Mouse (Mus musculus): ENCODE results near the gene Camta1. TPM values are rescaled to one million over a fixed set of nuclear protein-coding genes. Genes with fewer than 3 reads are reported as not detected.

Camta1 gene
- polyA plus RNA-seq, 1 experiment: 26.3 TPM

GRCm38 (mm10) chr4:151316428-151316827, 545.2 kb downstream of the Camta1 start:
- Histone ChIP-seq H3K27ac (ENCODE audit: insufficient read depth, low read depth, low read length) (no peak overlapping the region), H3K4me3 (ENCODE audit: insufficient read depth, low read length) (no peak overlapping the region), H3K4me1 (ENCODE audit: control insufficient read depth, insufficient read depth, low read length) (no peaks in the 10 kb centered on the region)
- TF ChIP-seq POLR2A (IDR thresholded peaks at IDR 0.05; ENCODE audit: borderline replicate concordance, low read depth, low read length) (no peak), CTCF (IDR thresholded peaks at IDR 0.05; ENCODE audit: low read depth, low read length) (no peak)

DNA sequence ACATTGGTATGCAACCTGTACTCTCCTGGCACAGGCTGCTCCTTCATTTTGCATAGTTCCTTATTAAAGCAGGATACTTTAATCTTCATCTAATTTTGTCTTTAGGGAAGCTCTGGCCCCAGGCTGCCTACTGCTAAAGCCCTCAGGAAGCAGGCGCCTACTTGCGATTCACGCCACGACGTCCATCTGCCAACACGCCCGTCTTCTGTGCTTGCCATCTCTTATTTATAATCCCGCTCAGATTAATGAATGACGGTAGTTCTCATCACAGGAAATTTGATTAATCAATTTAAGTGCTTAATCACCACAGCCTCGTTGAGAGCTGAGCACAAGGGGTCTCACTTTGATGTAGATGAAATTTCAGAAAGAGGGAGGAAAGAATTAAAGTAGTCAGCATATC, 546.0 kb downstream of the Camta1 start:
- TF ChIP-seq POLR2A (IDR thresholded peaks at IDR 0.05; ENCODE audit: borderline replicate concordance, low read depth, low read length) (no peak), CTCF (IDR thresholded peaks at IDR 0.05; ENCODE audit: low read depth, low read length) (no peak)
- no peak overlapping the region for H3K4me3 ChIP-seq (ENCODE audit: insufficient read depth, low read length)
- no peaks in the 10 kb centered on the region for H3K4me1 ChIP-seq (ENCODE audit: control insufficient read depth, insufficient read depth, low read length)
- H3K27ac ChIP-seq (ENCODE audit: insufficient read depth, low read depth, low read length): no peak overlapping the region

DNA sequence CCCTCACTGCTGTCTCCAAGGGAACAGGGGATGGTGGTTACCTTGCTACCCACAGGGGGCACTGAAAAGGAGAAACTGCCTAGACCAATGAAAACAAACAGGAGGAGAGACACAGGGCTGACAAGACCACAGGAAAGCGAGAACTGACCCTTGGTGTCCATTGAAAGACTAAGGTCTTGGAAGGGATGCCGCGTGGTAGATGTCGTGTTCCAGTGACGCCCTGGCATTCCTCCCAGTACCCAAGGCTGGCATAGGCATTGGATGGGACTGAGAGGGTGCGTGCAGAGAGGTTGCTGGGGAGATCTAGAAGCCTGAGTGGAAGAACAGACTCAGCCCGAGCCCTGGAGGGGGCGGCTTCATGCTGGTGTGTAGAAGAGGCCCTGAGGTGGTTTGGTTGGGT, 550.9 kb downstream of the Camta1 start:
- TF ChIP-seq CTCF (IDR thresholded peaks at IDR 0.05; ENCODE audit: low read depth, low read length) (no peak), POLR2A (IDR thresholded peaks at IDR 0.05; ENCODE audit: borderline replicate concordance, low read depth, low read length) (no peak)
- H3K27ac ChIP-seq (ENCODE audit: insufficient read depth, low read depth, low read length): no peak overlapping the region
- no peak overlapping the region for H3K4me3 ChIP-seq (ENCODE audit: insufficient read depth, low read length)
- no peaks in the 10 kb centered on the region for H3K4me1 ChIP-seq (ENCODE audit: control insufficient read depth, insufficient read depth, low read length)

- Histone ChIP-seq H3K4me1 (ENCODE audit: control insufficient read depth, insufficient read depth, low read length) (no peaks in the 10 kb centered on the region), H3K4me3 (ENCODE audit: insufficient read depth, low read length) (no peak overlapping the region), H3K27ac (ENCODE audit: insufficient read depth, low read depth, low read length) (no peak overlapping the region)
- no peak for TF ChIP-seq POLR2A (IDR thresholded peaks at IDR 0.05; ENCODE audit: borderline replicate concordance, low read depth, low read length)
- no peak for TF ChIP-seq CTCF (IDR thresholded peaks at IDR 0.05; ENCODE audit: low read depth, low read length)
Observed at GRCm38 (mm10) chr4:151310056-151310685, 551.5 kb downstream of the Camta1 start.

DNA sequence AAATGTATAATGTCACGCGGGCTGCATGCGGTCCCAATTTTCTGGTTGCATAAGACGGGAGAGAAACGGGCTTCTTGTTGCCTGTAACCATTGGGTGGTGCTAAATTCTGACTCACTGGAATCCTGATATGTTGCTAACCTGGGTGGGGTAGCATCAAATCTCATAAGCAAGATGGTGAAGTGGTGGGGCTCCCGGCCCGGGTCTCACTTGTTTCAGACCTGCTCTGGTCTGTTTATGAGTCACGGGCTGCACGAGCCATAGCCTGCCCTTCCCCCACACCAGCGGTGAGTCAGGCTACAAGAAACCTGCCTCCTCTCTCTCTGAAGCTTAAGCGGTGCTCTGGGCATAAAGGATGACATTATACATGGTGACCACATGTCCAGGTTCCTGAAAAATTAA, 554.8 kb downstream of the Camta1 start:
- Histone ChIP-seq H3K4me3 (ENCODE audit: insufficient read depth, low read length) (no peak overlapping the region), H3K4me1 (ENCODE audit: control insufficient read depth, insufficient read depth, low read length) (no peaks in the 10 kb centered on the region), H3K27ac (ENCODE audit: insufficient read depth, low read depth, low read length) (no peak overlapping the region)
- TF ChIP-seq POLR2A (IDR thresholded peaks at IDR 0.05; ENCODE audit: borderline replicate concordance, low read depth, low read length) (no peak), CTCF (IDR thresholded peaks at IDR 0.05; ENCODE audit: low read depth, low read length) (no peak)

DNA sequence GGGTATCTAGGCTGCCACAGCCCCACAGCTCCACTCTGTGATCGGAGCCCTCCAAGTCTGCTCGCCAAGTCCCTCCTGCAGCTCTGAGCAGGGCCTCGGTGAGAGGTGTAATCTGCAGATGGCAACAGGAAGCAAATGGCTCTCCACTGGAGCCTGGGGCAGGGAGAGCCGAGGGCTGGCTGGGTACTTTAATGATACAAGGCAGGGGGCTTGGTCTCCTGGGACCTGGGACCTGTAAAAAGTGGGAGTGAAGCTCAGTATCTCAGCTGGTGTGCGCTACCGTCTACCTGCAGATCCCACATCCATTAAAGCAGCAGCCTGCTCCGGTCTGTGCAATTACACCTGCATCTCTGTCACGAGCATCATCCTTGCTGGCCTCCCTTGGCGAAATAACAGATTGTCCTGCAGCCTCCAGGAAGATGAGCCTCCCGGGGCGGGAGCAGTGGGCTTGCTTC, 555.3 kb downstream of the Camta1 start:
- Histone ChIP-seq H3K27ac (ENCODE audit: insufficient read depth, low read depth, low read length) (no peak overlapping the region), H3K4me1 (ENCODE audit: control insufficient read depth, insufficient read depth, low read length) (no peaks in the 10 kb centered on the region), H3K4me3 (ENCODE audit: insufficient read depth, low read length) (no peak overlapping the region)
- no peak for TF ChIP-seq CTCF (IDR thresholded peaks at IDR 0.05; ENCODE audit: low read depth, low read length)
- no peak for TF ChIP-seq POLR2A (IDR thresholded peaks at IDR 0.05; ENCODE audit: borderline replicate concordance, low read depth, low read length)

- no peak for TF ChIP-seq CTCF (IDR thresholded peaks at IDR 0.05; ENCODE audit: low read depth, low read length)
- no peak for TF ChIP-seq POLR2A (IDR thresholded peaks at IDR 0.05; ENCODE audit: borderline replicate concordance, low read depth, low read length)
- Histone ChIP-seq H3K4me1 (ENCODE audit: control insufficient read depth, insufficient read depth, low read length) (no peaks in the 10 kb centered on the region), H3K4me3 (ENCODE audit: insufficient read depth, low read length) (no peak overlapping the region), H3K27ac (ENCODE audit: insufficient read depth, low read depth, low read length) (no peak overlapping the region)
Observed at GRCm38 (mm10) chr4:151305761-151306160, 555.9 kb downstream of the Camta1 start.

DNA sequence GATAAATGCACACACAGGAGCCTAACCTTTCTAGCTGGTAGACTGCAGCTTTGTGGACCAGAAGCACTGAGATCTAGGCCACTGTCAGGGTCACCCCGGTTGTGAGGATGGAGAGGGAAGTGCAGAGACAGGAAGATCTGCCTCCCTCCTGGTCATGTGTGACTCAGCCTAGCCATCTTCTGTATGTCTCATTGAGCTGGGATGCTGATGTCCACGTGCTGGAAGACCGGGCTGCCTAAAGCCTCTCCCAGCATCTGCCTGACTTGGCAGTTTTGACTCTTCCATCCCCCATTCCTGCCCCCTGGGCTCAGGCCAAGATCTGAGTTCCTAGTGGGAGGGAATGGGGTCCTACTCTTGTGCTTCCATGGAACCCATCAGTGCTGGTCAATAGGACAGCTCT, 557.7 kb downstream of the Camta1 start:
- no peaks in the 10 kb centered on the region for H3K4me1 ChIP-seq (ENCODE audit: control insufficient read depth, insufficient read depth, low read length)
- no peak overlapping the region for H3K4me3 ChIP-seq (ENCODE audit: insufficient read depth, low read length)
- TF ChIP-seq CTCF (IDR thresholded peaks at IDR 0.05; ENCODE audit: low read depth, low read length): no peak
- no peak for TF ChIP-seq POLR2A (IDR thresholded peaks at IDR 0.05; ENCODE audit: borderline replicate concordance, low read depth, low read length)
- H3K27ac ChIP-seq (ENCODE audit: insufficient read depth, low read depth, low read length): no peak overlapping the region

DNA sequence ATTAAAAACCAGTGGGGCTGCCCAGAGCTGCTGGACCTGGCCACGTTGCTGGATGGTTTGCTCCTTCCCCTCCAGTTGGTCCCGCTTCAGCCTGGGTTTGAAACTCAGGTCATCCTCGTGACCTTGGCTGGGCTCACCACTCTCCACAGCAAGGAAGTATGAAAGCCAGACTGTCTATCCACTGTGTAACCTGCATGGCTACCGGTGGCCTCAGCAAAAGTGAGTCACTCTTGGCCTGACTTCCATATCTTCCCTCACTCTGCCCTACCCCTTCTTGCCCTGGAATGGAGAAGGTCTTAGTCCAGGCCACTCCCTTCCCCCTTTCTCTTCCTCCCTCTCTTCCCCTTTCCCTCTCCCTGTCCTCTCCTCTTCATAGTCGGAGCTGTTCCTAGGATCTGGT, 558.2 kb downstream of the Camta1 start:
- no peak overlapping the region for H3K27ac ChIP-seq (ENCODE audit: insufficient read depth, low read depth, low read length)
- H3K4me3 ChIP-seq (ENCODE audit: insufficient read depth, low read length): no peak overlapping the region
- TF ChIP-seq CTCF (IDR thresholded peaks at IDR 0.05; ENCODE audit: low read depth, low read length) (no peak), POLR2A (IDR thresholded peaks at IDR 0.05; ENCODE audit: borderline replicate concordance, low read depth, low read length) (no peak)
- H3K4me1 ChIP-seq (ENCODE audit: control insufficient read depth, insufficient read depth, low read length): no peaks in the 10 kb centered on the region

DNA sequence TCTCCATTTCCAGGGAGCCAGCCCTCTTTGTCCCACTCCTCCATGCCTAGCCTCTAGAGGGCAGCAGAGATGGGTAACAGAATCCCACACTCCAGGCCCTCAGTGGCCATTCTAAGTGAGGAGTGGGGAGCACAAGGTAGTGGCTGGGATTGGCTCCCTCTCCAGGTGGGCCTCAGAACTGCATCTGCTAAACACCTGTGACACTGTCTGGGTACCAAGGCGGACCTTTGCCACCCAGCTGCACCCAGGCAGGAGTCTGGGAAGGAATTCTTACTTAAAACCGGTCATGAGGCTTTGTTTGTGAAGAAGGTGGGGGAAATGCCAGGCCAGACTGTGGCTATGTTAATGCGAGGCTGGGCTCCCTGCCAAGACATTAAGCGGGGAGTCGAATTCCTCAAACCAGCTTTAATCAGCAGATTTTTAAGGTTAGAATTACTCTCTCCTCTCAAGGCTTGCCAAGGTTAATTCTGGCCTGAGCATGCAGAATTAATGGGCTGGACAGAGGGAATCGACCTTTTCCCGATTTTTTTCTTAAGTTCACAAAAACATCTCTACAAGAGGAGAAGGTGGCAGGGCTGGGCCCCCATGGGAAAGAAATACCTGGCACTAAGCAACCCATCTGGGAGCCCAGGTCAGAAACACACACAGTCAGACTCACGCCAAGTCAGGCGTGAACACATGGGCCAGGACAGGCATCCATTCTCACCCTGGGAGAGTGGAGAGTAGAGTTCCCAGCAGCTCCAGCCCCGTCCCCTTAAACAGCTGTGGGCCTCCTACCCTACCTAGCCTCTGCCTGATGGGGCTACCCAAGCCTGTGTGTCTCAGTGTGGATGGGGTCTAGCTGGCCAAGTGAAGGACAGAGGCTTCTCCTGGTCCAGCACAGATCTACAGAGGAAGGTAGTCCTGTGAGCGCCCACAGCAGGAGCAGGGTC, 559.2 kb downstream of the Camta1 start:
- TF ChIP-seq CTCF (IDR thresholded peaks at IDR 0.05; ENCODE audit: low read depth, low read length) (no peak), POLR2A (IDR thresholded peaks at IDR 0.05; ENCODE audit: borderline replicate concordance, low read depth, low read length) (no peak)
- no peaks in the 10 kb centered on the region for H3K4me1 ChIP-seq (ENCODE audit: control insufficient read depth, insufficient read depth, low read length)
- no peak overlapping the region for H3K4me3 ChIP-seq (ENCODE audit: insufficient read depth, low read length)
- H3K27ac ChIP-seq (ENCODE audit: insufficient read depth, low read depth, low read length): no peak overlapping the region

All from bone marrow macrophage, adult 2 months (primary cell).